Mouse (Mus musculus) Patski (cell line): ENCODE results near the gene Tm4sf5. TPM values are rescaled to one million over a fixed set of nuclear protein-coding genes. Genes with fewer than 3 reads are reported as not detected.
A peak's percentile ranks its signal among the peaks of the same experiment; 100 is the strongest.

ENCODE experiments used
- ATAC-seq: fragments of 100-300 bp; one replicate; pipeline ENCODE4 v1.8.0; 2021
- CTCF ChIA-PET: fragments of 350-600 bp; sonication (Branson Sonifier 250); formaldehyde crosslinking; loops from one replicate; lab custom pipeline; 2022; ENCODE audit warnings: inconsistent platforms; lab: Charles Lee
- POLR2A ChIA-PET: fragments of 350-600 bp; sonication (Branson Sonifier 250); formaldehyde crosslinking; loops from one replicate; lab custom pipeline; 2022; ENCODE audit warnings: antibody characterized with exemption, inconsistent platforms; lab: Charles Lee
- DNase-seq: peaks from one replicate; pipeline ENCODE4 v3.0.0-alpha.2; 2011; ENCODE audit warnings: low read depth, low spot score
- H3K27me3 ChIP-seq: fragments of 371-371 bp; one replicate; pipeline ENCODE4 v1.5.1; 2021
- CTCF ChIP-seq: fragments of 100-300 bp; IDR thresholded peaks from one replicate; pipeline ENCODE4 v1.5.1; 2021
- in situ Hi-C: fragments of 300-500 bp; cut with MboI; formaldehyde crosslinking; loops from 3 replicates; pipeline ENCODE4 v1.11.1; 2018; ENCODE audit warnings: low pct_unique_long_range_greater_than_20kb, mixed read lengths
- polyA plus RNA-seq: library from polyadenylated mRNA; unstranded; gene quantifications from one replicate; pipeline ENCODE4 v1.2.3, GENCODE M21; 2021

Tm4sf5 gene
- polyA plus RNA-seq, 1 experiment from 2014 or later: 0.41 TPM

- in situ Hi-C loops: loop anchor here (5.0 kb wide), 1 partner anchor 90 kb away; no protein-coding TSS in a partner anchor
- DNase-seq (no peak), ATAC-seq (no peak)
- ChIA-PET CTCF (interaction anchor here (1.1 to 2.5 kb wide), 2 partner anchors 75 to 92 kb away, joined by 4 to 9 read pairs; partner anchors contain the start of gene Arrb2), POLR2A (interaction anchor here (0.6 to 1.6 kb wide), 5 partner anchors 12 to 98 kb away, joined by 3 to 6 read pairs (median 3); no protein-coding TSS in a partner anchor)
- peaks cover 6% of the 10 kb centered on the region for H3K27me3 ChIP-seq
- no peak for TF ChIP-seq CTCF
These were observed 2.0 kb downstream of the Tm4sf5 start for GRCm38 (mm10) chr11:70506962-70507515.

- no peak for ATAC-seq
- ChIA-PET CTCF (interaction anchor here (1.3 to 3.3 kb wide), 3 partner anchors 58 to 96 kb away, joined by 4 to 13 read pairs (median 5); no protein-coding TSS in a partner anchor), POLR2A (interaction anchor here (0.6 kb wide), 1 partner anchor 12 kb away, joined by 4 read pairs; no protein-coding TSS in a partner anchor)
- in situ Hi-C loops: loop anchor here (5.0 kb wide), 1 partner anchor 93 kb away; no protein-coding TSS in a partner anchor
- H3K27me3 ChIP-seq: peaks cover 14% of the 10 kb centered on the region
- DNase-seq: no peak
- peak; percentile 72 for TF ChIP-seq CTCF
These were observed 4.9 kb downstream of the Tm4sf5 start for GRCm38 (mm10) chr11:70509753-70510564.

- POLR2A ChIA-PET: no interaction called here
- no peak for DNase-seq
- peaks cover 14% of the 10 kb centered on the region for H3K27me3 ChIP-seq
- CTCF ChIA-PET: interaction anchor here (1.6 to 3.3 kb wide), 2 partner anchors 59 to 97 kb away, joined by 5 to 13 read pairs; no protein-coding TSS in a partner anchor
- no peak for TF ChIP-seq CTCF
- in situ Hi-C loops: no loop called here
- ATAC-seq: no peak
These were observed 6.2 kb downstream of the Tm4sf5 start for GRCm38 (mm10) chr11:70511242-70511641.

GRCm38 (mm10) chr11:70511825-70512224 lies 6.8 kb downstream of the Tm4sf5 start:
- no peak for TF ChIP-seq CTCF
- DNase-seq: no peak

GRCm38 (mm10) chr11:70512709-70513342 lies 7.8 kb downstream of the Tm4sf5 start:
- no peak for ATAC-seq
- ChIA-PET CTCF (interaction anchor here (1.0 to 1.5 kb wide), 4 partner anchors 12 to 105 kb away, joined by 3 to 5 read pairs (median 4); no protein-coding TSS in a partner anchor), POLR2A (no interaction called here)
- peaks cover 8% of the 10 kb centered on the region for H3K27me3 ChIP-seq
- no peak for DNase-seq
- no peak for TF ChIP-seq CTCF
- in situ Hi-C loops: no loop called here

More at GRCm38 (mm10) chr11:70511825-70512224, 6.8 kb downstream of the Tm4sf5 start:
- ChIA-PET POLR2A (no interaction called here), CTCF (interaction anchor here (1.6 to 3.3 kb wide), 2 partner anchors 59 to 98 kb away, joined by 5 to 13 read pairs; no protein-coding TSS in a partner anchor)
- H3K27me3 ChIP-seq: peaks cover 14% of the 10 kb centered on the region
- in situ Hi-C loops: no loop called here
- no peak for ATAC-seq

GRCm38 (mm10) chr11:70513520-70513919 lies 8.5 kb downstream of the Tm4sf5 start:
- H3K27me3 ChIP-seq: peaks cover 8% of the 10 kb centered on the region
- ChIA-PET POLR2A (no interaction called here), CTCF (interaction anchor here (1.0 to 1.5 kb wide), 5 partner anchors 13 to 104 kb away, joined by 3 to 5 read pairs (median 3); no protein-coding TSS in a partner anchor)
- DNase-seq (no peak), ATAC-seq (no peak)
- no peak for TF ChIP-seq CTCF
- in situ Hi-C loops: no loop called here

- DNase-seq (no peak), ATAC-seq (no peak)
- ChIA-PET POLR2A (no interaction called here), CTCF (interaction anchor here (1.0 to 1.5 kb wide), 5 partner anchors 13 to 103 kb away, joined by 3 to 5 read pairs (median 3); no protein-coding TSS in a partner anchor)
- TF ChIP-seq CTCF: no peak
- peaks cover 8% of the 10 kb centered on the region for H3K27me3 ChIP-seq
- in situ Hi-C loops: no loop called here
These were observed 9.2 kb downstream of the Tm4sf5 start, which contains the start of gene Vmo1 for GRCm38 (mm10) chr11:70514288-70514687. Gene Vmo1, minus strand, starts transcription at chr11:70514616.

- POLR2A ChIA-PET: no interaction called here
- in situ Hi-C loops: loop anchor here (5.0 kb wide), 2 partner anchors 91 to 236 kb away; no protein-coding TSS in a partner anchor
- DNase-seq (no peak), ATAC-seq (no peak)
- TF ChIP-seq CTCF: peak; percentile 86
- peaks cover 8% of the 10 kb centered on the region for H3K27me3 ChIP-seq
- CTCF ChIA-PET: interaction anchor here (1.2 to 2.5 kb wide), 4 partner anchors 16 to 105 kb away, joined by 4 to 9 read pairs (median 4); no protein-coding TSS in a partner anchor
These were observed 11.3 kb downstream of the Tm4sf5 start for GRCm38 (mm10) chr11:70516352-70516751.

- DNase-seq: no peak
- POLR2A ChIA-PET: interaction anchor here (0.6 to 0.7 kb wide), 2 partner anchors 11 to 85 kb away, joined by 3 to 4 read pairs; no protein-coding TSS in a partner anchor
- in situ Hi-C loops: loop anchor here (5.0 kb wide), 2 partner anchors 89 to 234 kb away; no protein-coding TSS in a partner anchor
- no peak for ATAC-seq
- CTCF ChIA-PET: interaction anchor here (0.6 to 1.9 kb wide), 5 partner anchors 66 to 134 kb away, joined by 3 to 6 read pairs (median 3); partner anchors contain the start of gene Med11
- no peak for TF ChIP-seq CTCF
- H3K27me3 ChIP-seq: peaks cover 2% of the 10 kb centered on the region
These were observed 13.4 kb downstream of the Tm4sf5 start for GRCm38 (mm10) chr11:70518436-70518835.
